Mouse (Mus musculus): ENCODE results near the gene Gm20388.

DNA sequence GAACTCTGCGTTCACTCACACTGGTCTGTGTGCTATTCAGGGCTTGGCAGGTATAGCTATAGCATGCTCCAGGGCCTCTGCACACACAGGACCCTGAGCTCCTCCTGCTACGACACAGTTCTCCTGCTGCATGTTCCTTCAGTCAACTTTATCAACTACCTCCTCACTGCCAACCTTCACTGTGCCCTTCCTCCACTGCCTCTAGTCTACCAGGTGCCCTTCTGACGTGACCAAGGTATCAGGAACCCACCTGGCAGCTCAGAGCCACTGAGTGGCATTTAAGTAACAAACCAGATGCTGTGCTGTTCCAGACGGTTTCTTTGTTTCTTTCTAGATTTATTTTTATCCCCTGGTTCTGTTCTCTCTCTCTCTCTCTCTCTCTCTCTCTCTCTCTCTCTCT is 2796.5 kb downstream of the Gm20388 start:
- TF ChIP-seq CTCF (IDR thresholded peaks at IDR 0.05; ENCODE audit: low read depth): no peak
- TF ChIP-seq EP300 (optimal IDR thresholded peaks at IDR 0.05): no peak
